Mouse (Mus musculus) thymus, postnatal 0 days (tissue): ENCODE measurements around the gene Ssc5d. TPM values are rescaled to one million over a fixed set of nuclear protein-coding genes. Genes with fewer than 3 reads are reported as not detected.
A peak's percentile ranks its signal among the peaks of the same experiment; 100 is the strongest.
"Not testable (repeated sequence)": the region's sequence is repeated elsewhere in the genome, so short reads cannot be mapped to it uniquely, and the experiment has no call there.

Source experiments
- DNase-seq: peaks from one replicate; pipeline ENCODE4 v3.0.0-alpha.2; 2015; ENCODE audit warnings: low spot score
- polyA plus RNA-seq: library from polyadenylated mRNA; unstranded; fragments of >200 nt; fragmentation: Nextera tagmentation; extraction: Ambion mirVana; gene quantifications from 2 replicates; pipeline ENCODE4 v1.2.1, GENCODE M21; 2015

The Ssc5d gene
- polyA plus RNA-seq, result 0.07 and 0.19 TPM in 2 replicates

GRCm38 (mm10) chr7:4925441-4926381, at the start of gene Ssc5d:
Gene Ssc5d (plus strand): TSS chr7:4925785.
- no peak for DNase-seq

GRCm38 (mm10) chr7:4876753-4877221, 48.8 kb upstream of the Ssc5d start, which contains the start of gene Isoc2a:
Gene Isoc2a (plus strand): TSS chr7:4877153.
- peak; percentile 94 for DNase-seq

GRCm38 (mm10) chr7:4877226-4877625, 48.4 kb upstream of the Ssc5d start:
- DNase-seq, result no peak

GRCm38 (mm10) chr7:4878186-4878585, 47.4 kb upstream of the Ssc5d start:
- DNase-seq, result peak; percentile 32

GRCm38 (mm10) chr7:4879036-4879435, 46.5 kb upstream of the Ssc5d start:
- not testable (repeated sequence) for DNase-seq

GRCm38 (mm10) chr7:4886680-4887079, 38.9 kb upstream of the Ssc5d start:
- DNase-seq, result no peak

GRCm38 (mm10) chr7:4895186-4895585, 30.4 kb upstream of the Ssc5d start:
- no peak for DNase-seq

GRCm38 (mm10) chr7:4898851-4899648, 26.5 kb upstream of the Ssc5d start:
- no peak for DNase-seq

GRCm38 (mm10) chr7:4899649-4900522, 25.7 kb upstream of the Ssc5d start:
- DNase-seq, result peak; percentile 27

GRCm38 (mm10) chr7:4900523-4900851, 25.1 kb upstream of the Ssc5d start:
- DNase-seq, result peak; percentile 30

- DNase-seq, result peak; percentile 48
Measured at GRCm38 (mm10) chr7:4901171-4901570, 24.4 kb upstream of the Ssc5d start.

GRCm38 (mm10) chr7:4902404-4902803, 23.2 kb upstream of the Ssc5d start:
- no peak for DNase-seq

GRCm38 (mm10) chr7:4906466-4906950, 19.1 kb upstream of the Ssc5d start, which contains the start of gene Gm36210:
Gene Gm36210 (minus strand): TSS chr7:4906516.
- DNase-seq, result no peak

GRCm38 (mm10) chr7:4911561-4911960, 14.0 kb upstream of the Ssc5d start:
- peak; percentile 33 for DNase-seq

GRCm38 (mm10) chr7:4912248-4912647, 13.3 kb upstream of the Ssc5d start:
- DNase-seq, result no peak

GRCm38 (mm10) chr7:4915007-4915665, 10.4 kb upstream of the Ssc5d start, which contains the start of gene Zfp628:
Gene Zfp628 (plus strand): TSS chr7:4915217.
- DNase-seq, result peak; percentile 96

GRCm38 (mm10) chr7:4915669-4916416, 9.7 kb upstream of the Ssc5d start:
- DNase-seq, result no peak

- no peak for DNase-seq
Measured at GRCm38 (mm10) chr7:4917494-4917893, 8.1 kb upstream of the Ssc5d start.

- DNase-seq, result no peak
Measured at GRCm38 (mm10) chr7:4918681-4919080, 6.9 kb upstream of the Ssc5d start.
